Mouse (Mus musculus) liver, embryonic 14.5 days (tissue): ENCODE measurements around the gene Slc38a1. TPM values are rescaled to one million over a fixed set of nuclear protein-coding genes. Genes with fewer than 3 reads are reported as not detected.
A peak's percentile ranks its signal among the peaks of the same experiment; 100 is the strongest.

ENCODE experiments used
- ATAC-seq: fragments of 200-750 bp; cut with Nextera tagmentation; 2 replicates; pipeline ENCODE4 v1.8.0; 2017; ENCODE audit warnings: moderate number of reproducible peaks, mild to moderate bottlenecking, moderate library complexity; ENCODE audit not compliant: insufficient read depth
- DNase-seq, 3 experiments: peaks; one replicate each; pipeline ENCODE4 v3.0.0-alpha.2; 2012 to 2013; ENCODE audit warnings: low read depth in 3 of 3, low spot score in 3 of 3
- H3K27ac ChIP-seq: fragments of 300-500 bp; sonication (generic); 2 replicates; pipeline ENCODE4 v1.5.1; 2014; ENCODE audit warnings: moderate library complexity, mild to moderate bottlenecking, control low read depth, inconsistent platforms
- H3K27me3 ChIP-seq: fragments of 300-500 bp; sonication (generic); 2 replicates; pipeline ENCODE4 v1.6.1; 2014; ENCODE audit warnings: mild to moderate bottlenecking, low read length, moderate library complexity; ENCODE audit not compliant: control insufficient read depth, insufficient read depth
- H3K36me3 ChIP-seq: fragments of 300-500 bp; sonication (generic); replicated peaks from 2 replicates; pipeline ENCODE4 v1.6.1; 2014; ENCODE audit warnings: low read depth; ENCODE audit not compliant: control insufficient read depth, insufficient read depth
- H3K4me1 ChIP-seq, 2 experiments: fragments of 200-500 bp in 1 of 2; fragments of 300-500 bp in 1 of 2; sonication (generic) in 1 of 2; replicated peaks; 2 replicates each; pipeline ENCODE4 v1.6.1; 2012 to 2014; ENCODE audit warnings: antibody characterized with exemption in 1 of 2, inconsistent platforms in 1 of 2, low read length in 1 of 2; ENCODE audit not compliant: control insufficient read depth in 2 of 2, insufficient read depth in 2 of 2
- H3K4me2 ChIP-seq: fragments of 300-500 bp; sonication (generic); 2 replicates; pipeline ENCODE4 v1.6.1; 2014; ENCODE audit warnings: low read depth, mild to moderate bottlenecking, control low read depth, moderate library complexity
- H3K4me3 ChIP-seq, 2 experiments: fragments of 200-500 bp in 1 of 2; fragments of 300-500 bp in 1 of 2; sonication (generic) in 1 of 2; 2 replicates each; pipeline ENCODE4 v1.5.1; 2012 to 2014; ENCODE audit warnings: low read depth in 2 of 2, low read length in 2 of 2, mild to moderate bottlenecking in 2 of 2, control low read depth in 1 of 2, inconsistent platforms in 1 of 2, moderate library complexity in 1 of 2; ENCODE audit not compliant: insufficient read depth in 1 of 2
- H3K9ac ChIP-seq: fragments of 300-500 bp; sonication (generic); replicated peaks from 2 replicates; pipeline ENCODE4 v1.6.1; 2014; ENCODE audit warnings: mild to moderate bottlenecking, control low read depth, moderate library complexity
- H3K9me3 ChIP-seq: fragments of 300-500 bp; sonication (generic); 2 replicates; pipeline ENCODE4 v1.6.1; 2016; ENCODE audit warnings: low read length, mixed read lengths; ENCODE audit not compliant: control insufficient read depth
- CTCF ChIP-seq: IDR thresholded peaks from 2 replicates; pipeline ENCODE4 v1.5.1; 2016; ENCODE audit warnings: antibody characterized with exemption, low read depth, control low read depth
- EP300 ChIP-seq: IDR thresholded peaks from 2 replicates; pipeline ENCODE4 v1.6.1; 2016; ENCODE audit warnings: antibody characterized with exemption, low read depth
- WGBS: fragments of 180-500 bp; shearing (Covaris S2); extraction: QIAGEN DNeasy Blood & Tissue Kit; methylation state at CpG from one replicate; pipeline ENCODE4 v1.1.7; 2014; ENCODE audit not compliant: insufficient replicate concordance; 5-methylcytosine and 5-hydroxymethylcytosine counted together
- polyA plus RNA-seq, 2 experiments: library from polyadenylated mRNA; depleted of rRNA in 1 of 2; stranded (reverse) in 1 of 2; unstranded in 1 of 2; fragments of >200 nt; fragmentation: Nextera tagmentation in 1 of 2; extraction: Ambion mirVana in 1 of 2; gene quantifications; 2 replicates each; pipeline versions ENCODE4 v1.2.1 to v1.2.3; 2012 to 2014

The Slc38a1 gene
- polyA plus RNA-seq, 2 experiments = 9.3 to 15.5 TPM

DNA sequence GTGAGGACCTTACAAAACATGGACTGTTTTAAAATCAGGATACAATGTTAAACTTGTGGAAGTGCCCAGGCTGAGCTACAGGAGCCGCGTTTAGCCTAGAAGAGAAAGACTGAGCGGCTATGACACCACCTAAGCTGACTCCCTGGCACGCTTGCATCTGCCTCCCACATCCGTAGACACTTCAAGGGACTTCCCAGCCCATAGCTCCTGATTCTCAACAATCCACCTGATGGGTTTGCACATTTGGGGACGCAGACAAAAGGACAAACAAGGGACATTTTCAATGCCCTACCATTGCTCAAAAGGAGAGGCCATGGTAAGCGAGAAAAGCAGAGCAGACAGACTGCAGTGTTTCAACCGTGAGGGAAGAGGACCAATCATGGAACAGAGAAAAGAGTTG is 3.1 kb downstream of the Slc38a1 start:
- no peaks in the 10 kb centered on the region for H3K27me3 ChIP-seq
- DNase-seq (no peak), ATAC-seq (no peak)
- no peaks in the 10 kb centered on the region for H3K9me3 ChIP-seq
- WGBS = 76% methylated on average over 8 of the region's 8 CpGs
- no peaks in the 10 kb centered on the region for H3K36me3 ChIP-seq
- H3K4me2 ChIP-seq = peak overlapping the region; percentile 98
- H3K4me3 ChIP-seq = no peak overlapping the region
- no peak overlapping the region for H3K27ac ChIP-seq
- H3K4me1 ChIP-seq = peaks cover 0 to 22% of the 10 kb centered on the region in 2 experiments; a peak in 2 of 4 replicates
- TF ChIP-seq EP300 = no peak
- no peak for TF ChIP-seq CTCF
- H3K9ac ChIP-seq = no peak overlapping the region

DNA sequence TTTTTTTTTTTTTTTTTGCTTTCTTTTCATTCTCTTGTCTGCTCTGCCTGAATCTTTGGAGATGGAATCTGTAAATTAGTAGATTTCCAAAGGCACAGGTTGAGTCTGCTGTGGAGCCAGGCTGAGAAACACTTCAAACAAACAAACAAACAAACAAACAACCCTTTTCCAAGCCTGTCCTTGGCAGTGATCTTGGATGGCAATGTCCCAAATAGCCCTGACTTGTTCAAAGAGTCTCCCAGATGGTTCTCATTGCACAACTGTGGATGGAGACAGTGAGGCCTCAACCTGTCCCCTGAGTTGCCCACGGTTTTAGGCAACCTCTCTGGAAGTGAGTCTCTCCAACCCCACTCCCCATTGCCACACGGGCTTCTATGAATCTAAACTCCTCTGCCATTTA is 4.1 kb downstream of the Slc38a1 start:
- Histone ChIP-seq H3K36me3 (no peaks in the 10 kb centered on the region), H3K9ac (no peak overlapping the region), H3K4me1 (peaks cover 0 to 21% of the 10 kb centered on the region in 2 experiments; a peak in 2 of 4 replicates), H3K4me2 (no peak overlapping the region), H3K27me3 (no peaks in the 10 kb centered on the region), H3K4me3 (no peak overlapping the region), H3K27ac (no peak overlapping the region), H3K9me3 (no peaks in the 10 kb centered on the region)
- TF ChIP-seq CTCF = no peak
- no peak for TF ChIP-seq EP300
- 64% methylated on average over 2 of the region's 2 CpGs for WGBS
- no peak for DNase-seq
- no peak for ATAC-seq

DNA sequence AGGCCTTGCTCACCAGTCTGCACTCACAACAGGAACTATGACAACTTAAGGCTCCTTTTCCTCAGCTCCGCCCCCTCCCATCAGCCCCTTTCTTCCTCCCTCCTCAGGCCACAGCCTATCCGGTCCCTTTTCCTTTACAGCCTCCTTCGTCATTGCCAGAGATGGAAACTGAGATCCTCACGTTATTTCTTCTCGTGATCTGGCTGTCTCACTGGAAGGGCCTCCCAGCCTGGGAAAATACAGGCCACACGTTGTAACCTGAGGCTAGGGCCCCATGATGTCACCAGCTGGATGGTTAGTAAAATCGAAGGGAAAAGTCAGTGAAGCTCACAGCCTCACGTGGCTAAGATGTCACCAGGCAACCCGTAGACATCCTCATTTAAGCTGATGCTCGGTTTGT is 4.5 kb downstream of the Slc38a1 start:
- ATAC-seq = no peak
- no peak overlapping the region for H3K9ac ChIP-seq
- WGBS = 29% methylated on average over 10 of the region's 10 CpGs
- TF ChIP-seq EP300 (no peak), CTCF (no peak)
- peak in 1 of 3 experiments; percentile 26 for DNase-seq
- no peak overlapping the region for H3K27ac ChIP-seq
- H3K27me3 ChIP-seq = no peaks in the 10 kb centered on the region
- H3K4me3 ChIP-seq = 0 out of 4 replicates have a peak overlapping the region, but pooled peaks of 1 of the 2 experiments have one; percentile 21
- H3K36me3 ChIP-seq = no peaks in the 10 kb centered on the region
- peak overlapping the region; percentile 24; the same call in 1 of the 2 replicates for H3K4me2 ChIP-seq
- peaks cover 0 to 20% of the 10 kb centered on the region in 2 experiments; a peak in 2 of 4 replicates for H3K4me1 ChIP-seq
- no peaks in the 10 kb centered on the region for H3K9me3 ChIP-seq

DNA sequence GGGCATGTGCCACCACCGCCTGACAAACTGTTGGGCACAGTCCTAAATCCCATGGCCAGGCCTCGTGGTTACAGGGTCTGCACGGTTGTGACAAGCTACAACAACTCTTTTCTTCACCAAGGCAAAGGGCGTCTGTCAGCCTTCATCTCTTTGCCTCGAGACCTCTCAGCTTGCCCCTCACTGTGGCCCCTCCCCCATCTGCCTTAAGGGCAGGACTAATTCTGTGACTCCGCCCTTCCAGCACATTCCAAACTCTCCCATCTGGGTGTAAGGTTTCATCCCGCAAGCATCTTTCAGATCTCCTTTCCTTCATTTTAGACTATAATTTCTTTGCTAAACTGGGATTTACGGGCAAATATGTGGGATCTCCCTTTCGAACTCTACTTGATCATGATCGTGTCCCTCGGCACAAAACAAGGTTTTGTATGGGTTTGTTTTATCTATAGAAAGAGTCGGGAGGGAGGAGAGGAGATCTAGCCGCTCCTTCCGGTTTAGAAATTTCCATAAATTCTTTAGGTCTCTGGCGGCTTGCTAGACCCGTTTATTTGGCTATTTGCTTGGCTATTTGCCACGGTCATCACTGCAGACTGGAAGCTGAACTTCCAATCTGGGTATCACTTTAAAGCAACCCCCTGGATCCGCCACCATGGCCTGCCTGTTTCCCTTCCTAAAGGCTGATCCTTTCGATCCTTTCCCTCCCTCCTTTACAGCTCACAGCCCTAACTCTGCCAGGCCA is 7.9 kb downstream of the Slc38a1 start:
- ATAC-seq = no peak
- H3K4me3 ChIP-seq = no peak overlapping the region
- WGBS = 78% methylated on average over 19 of the region's 19 CpGs
- no peak overlapping the region for H3K9ac ChIP-seq
- H3K4me1 ChIP-seq = peaks cover 0 to 14% of the 10 kb centered on the region in 2 experiments; a peak in 2 of 4 replicates
- H3K27ac ChIP-seq = no peak overlapping the region
- H3K9me3 ChIP-seq = peaks cover 2% of the 10 kb centered on the region; the same call in 1 of the 2 replicates
- no peaks in the 10 kb centered on the region for H3K36me3 ChIP-seq
- no peak overlapping the region for H3K4me2 ChIP-seq
- H3K27me3 ChIP-seq = no peaks in the 10 kb centered on the region
- no peak for DNase-seq
- no peak for TF ChIP-seq CTCF
- TF ChIP-seq EP300 = no peak

DNA sequence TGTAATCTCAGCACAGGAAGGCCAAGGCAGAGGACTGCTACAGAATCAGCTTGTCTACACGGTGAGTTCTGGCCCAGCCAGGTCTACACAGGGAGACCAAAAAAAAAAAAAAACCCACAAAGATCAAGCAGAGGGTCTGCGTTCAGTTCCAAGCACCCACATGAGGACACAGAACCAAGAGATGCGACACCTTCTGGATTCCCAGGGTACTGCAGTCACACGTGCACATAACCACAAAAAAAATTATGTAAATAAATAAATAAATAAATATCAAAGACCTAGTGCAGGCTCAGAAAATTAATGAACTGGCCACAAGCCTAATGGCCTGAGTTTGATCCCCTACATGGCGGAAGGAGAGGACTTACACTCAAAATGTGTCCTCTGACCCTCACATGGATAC is 10.5 kb downstream of the Slc38a1 start:
- DNase-seq (no peak), ATAC-seq (no peak)
- H3K4me1 ChIP-seq = 0 out of 4 replicates have a peak, but pooled peaks cover 0 to under 1% of the 10 kb centered on the region in 2 experiments
- H3K4me2 ChIP-seq = no peak overlapping the region
- peaks cover 2% of the 10 kb centered on the region; the same call in 1 of the 2 replicates for H3K9me3 ChIP-seq
- WGBS = 77% methylated on average over 5 of the region's 5 CpGs
- TF ChIP-seq CTCF (peak; percentile 9; the same call in 1 of the 2 replicates), EP300 (no peak)
- no peak overlapping the region for H3K4me3 ChIP-seq
- no peaks in the 10 kb centered on the region for H3K36me3 ChIP-seq
- no peak overlapping the region for H3K27ac ChIP-seq
- no peak overlapping the region for H3K9ac ChIP-seq
- H3K27me3 ChIP-seq = no peaks in the 10 kb centered on the region
